9 mouse cellular contexts compared by ENCODE assay signal in the genomic region with DNA sequence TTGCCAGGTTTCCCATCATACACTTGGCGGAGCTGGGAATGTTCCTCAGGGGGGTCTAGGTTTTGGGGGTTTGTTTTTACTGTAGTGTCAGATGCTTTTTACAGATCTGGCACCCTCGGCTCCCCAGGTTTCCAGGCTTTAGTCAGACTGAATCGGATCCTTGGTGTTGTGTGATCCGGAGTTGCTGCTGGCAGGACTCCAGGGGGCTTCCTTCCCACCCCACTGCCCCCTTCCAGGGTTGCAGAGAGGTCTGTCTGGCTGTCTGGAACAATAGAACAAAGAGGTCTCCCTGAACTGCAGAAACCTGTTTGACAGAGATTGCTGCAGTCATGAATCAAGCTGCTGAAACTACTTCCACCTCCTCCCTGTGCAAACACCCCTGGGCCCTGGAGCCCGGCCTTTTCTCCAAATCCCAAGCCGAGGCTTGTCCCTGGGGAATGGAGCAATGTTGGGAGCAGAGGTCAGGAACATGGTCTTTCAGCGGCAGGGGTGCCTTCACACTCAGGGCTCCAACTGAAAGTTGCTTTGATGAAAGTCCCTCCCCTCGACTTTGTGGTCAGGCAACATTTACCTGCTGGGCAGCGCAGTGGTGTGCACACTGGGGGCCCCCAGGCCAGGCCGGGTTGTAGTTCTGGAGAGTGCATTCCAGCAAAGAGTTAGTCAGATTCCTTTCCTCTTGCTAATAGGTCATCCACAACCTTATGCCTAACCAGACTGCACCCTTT. TPM values are rescaled to one million over a fixed set of nuclear protein-coding genes. Genes with fewer than 3 reads are reported as not detected.
DNase-seq lines count a peak whose midpoint lies in the region; ATAC-seq and TF ChIP-seq lines count a peak whose summit lies in the region.
"Had no signal": no experiment of that assay in that cellular context is flagged by ENCODE, and none has a peak within 500 bp of the region (broad histone marks: within the 10 kb centered on the region; RNA-seq: fewer than 3 reads in every experiment).

No protein-coding gene starts in this region.

- H3K36me3 ChIP-seq in forebrain, embryonic 11.5 days (ENCODE audit: control insufficient read depth, insufficient read depth, low read length), result no peaks in the 10 kb centered on the region
- H3K36me3 ChIP-seq in forebrain, postnatal 0 days (ENCODE audit: insufficient read depth), result no peaks in the 10 kb centered on the region
- H3K36me3 ChIP-seq in liver, embryonic 16.5 days (ENCODE audit: control insufficient read depth, insufficient read depth), result no peaks in the 10 kb centered on the region

- no peaks in the 10 kb centered on the region; the same call in none of the 2 replicates for H3K4me1 ChIP-seq in forebrain, embryonic 11.5 days (replicated peaks; ENCODE audit: control insufficient read depth, insufficient read depth, low read length)
- H3K4me1 ChIP-seq in forebrain, postnatal 0 days (ENCODE audit: insufficient read depth), result 0 out of 2 replicates have a peak, but pooled peaks cover 3% of the 10 kb centered on the region
- H3K4me1 ChIP-seq in liver, embryonic 16.5 days (ENCODE audit: control insufficient read depth, low read depth, low read length), result no peaks in the 10 kb centered on the region

- H3K4me2 ChIP-seq in forebrain, embryonic 11.5 days (ENCODE audit: low read depth, low read length, severe bottlenecking), result no peak overlapping the region
- no peak overlapping the region for H3K4me2 ChIP-seq in forebrain, postnatal 0 days (ENCODE audit: low read depth)
- H3K4me2 ChIP-seq in liver, embryonic 16.5 days (ENCODE audit: low read depth, low read length), result no peak overlapping the region

- H3K27ac ChIP-seq in forebrain, embryonic 11.5 days (ENCODE audit: low read depth, low read length), result no peak overlapping the region
- no peak overlapping the region for H3K27ac ChIP-seq in forebrain, postnatal 0 days (ENCODE audit: low read depth, low read length)
- no peak overlapping the region for H3K27ac ChIP-seq in liver, embryonic 16.5 days (ENCODE audit: low read length)

- no peak overlapping the region for H3K4me3 ChIP-seq in forebrain, embryonic 11.5 days (ENCODE audit: low read depth, low read length)
- no peak overlapping the region for H3K4me3 ChIP-seq in forebrain, postnatal 0 days (ENCODE audit: low read depth, low read length)
- no peak overlapping the region for H3K4me3 ChIP-seq in liver, embryonic 16.5 days (ENCODE audit: low read depth, low read length)

- DNase-seq in forebrain, embryonic 11.5 days (ENCODE audit: low spot score), result no peak
- DNase-seq in forebrain, postnatal 0 days, result no peak
- DNase-seq in urinary bladder, adult 18-20 months (ENCODE audit: low spot score in 2 of 2), result peak; percentile 61 to 84
- no peak for DNase-seq in urinary bladder, postnatal 10 days (ENCODE audit: low spot score)
- no peak for DNase-seq in frontal cortex, adult 2 months (ENCODE audit: extremely low spot score in 1 of 2, low spot score in 1 of 2)
- no peak for DNase-seq in spleen, adult 18-20 months
- no peak for DNase-seq in cerebellum, postnatal 4 days (ENCODE audit: low spot score in 2 of 2)

- no peak for ATAC-seq in forebrain, embryonic 11.5 days (replicated peaks; ENCODE audit: low FRiP score)
- no peak; the same call in 1 of the 2 replicates for ATAC-seq in forebrain, postnatal 0 days
- peak; percentile 56 for ATAC-seq in liver, embryonic 16.5 days (ENCODE audit: low read depth)
- ATAC-seq: CD4-positive, CD25-positive, alpha-beta regulatory T cell, adult 4 months had no signal

- H3K27me3 ChIP-seq in forebrain, embryonic 11.5 days (ENCODE audit: control insufficient read depth, insufficient read depth, low read length), result no peaks in the 10 kb centered on the region
- no peaks in the 10 kb centered on the region for H3K27me3 ChIP-seq in forebrain, postnatal 0 days (ENCODE audit: insufficient read depth, low read length)
- H3K27me3 ChIP-seq in liver, embryonic 16.5 days (ENCODE audit: control insufficient read depth, insufficient read depth, low read depth, low read length), result peaks cover 3% of the 10 kb centered on the region; the same call in 1 of the 2 replicates

- no peak for TF ChIP-seq CTCF in forebrain, postnatal 0 days (IDR thresholded peaks at IDR 0.05; ENCODE audit: low read depth)

- 29% methylated on average over 10 of the region's 10 CpGs for WGBS in forebrain, embryonic 11.5 days
- 24% methylated on average over 10 of the region's 10 CpGs for WGBS in forebrain, postnatal 0 days
- 18% methylated on average over 10 of the region's 10 CpGs for WGBS in liver, embryonic 16.5 days (ENCODE audit: insufficient replicate concordance)

- peak overlapping the region; percentile 12; the same call in 1 of the 2 replicates for H3K9ac ChIP-seq in forebrain, embryonic 11.5 days (ENCODE audit: low read length)
- H3K9ac ChIP-seq in forebrain, postnatal 0 days, result no peak overlapping the region
- H3K9ac ChIP-seq in liver, embryonic 16.5 days (ENCODE audit: low read depth, low read length), result no peak overlapping the region

- no peaks in the 10 kb centered on the region for H3K9me3 ChIP-seq in forebrain, embryonic 11.5 days (ENCODE audit: control insufficient read depth, low read length)
- H3K9me3 ChIP-seq in forebrain, postnatal 0 days (ENCODE audit: low read length), result no peaks in the 10 kb centered on the region
- no peaks in the 10 kb centered on the region for H3K9me3 ChIP-seq in liver, embryonic 16.5 days (replicated peaks; ENCODE audit: control insufficient read depth, low read length)

RNA-seq across cellular contexts. Expression of a gene that starts 49.3 kb away (rescaled TPM):
- not detected in 2 replicates for polyA plus RNA-seq in forebrain, embryonic 11.5 days (2014; fragmentation: Nextera tagmentation; extraction: Ambion mirVana)
- 2.3 and 5.3 TPM in 2 replicates for total RNA-seq in forebrain, postnatal 0 days (2014; rRNA removed)
- 0.59 and 1.1 TPM in 2 replicates for polyA plus RNA-seq in forebrain, postnatal 0 days (2015; fragmentation: Nextera tagmentation; extraction: Ambion mirVana)
- polyA plus RNA-seq in liver, embryonic 16.5 days (2015; fragmentation: Nextera tagmentation; extraction: Ambion mirVana), result 4.2 and 7.8 TPM in 2 replicates
- 6.3 and 7.1 TPM in 2 replicates for polyA plus RNA-seq in frontal cortex, adult 2 months (2012; rRNA removed)
- polyA plus RNA-seq: CD4-positive, CD25-positive, alpha-beta regulatory T cell, adult 4 months had no signal

Comparison
In these comparisons a context has a peak if more than half of its experiments do, and no peak if none do; other contexts are left out.
1. DNase-seq: peak in urinary bladder, adult 18-20 months (2 of 2); none in forebrain, embryonic 11.5 days (single experiment), forebrain, postnatal 0 days (single experiment), urinary bladder, postnatal 10 days (single experiment), frontal cortex, adult 2 months (0 of 2), spleen, adult 18-20 months (0 of 2) and cerebellum, postnatal 4 days (0 of 2).